Mouse (Mus musculus) bone marrow, adult 2 months (tissue): ENCODE data around the gene Hist2h3c1. TPM values are rescaled to one million over a fixed set of nuclear protein-coding genes. Genes with fewer than 3 reads are reported as not detected.
"Not testable (repeated sequence)": the region's sequence is repeated elsewhere in the genome, so short reads cannot be mapped to it uniquely, and the experiment has no call there.

Experiments used
- H3K27ac ChIP-seq: fragments of 200-500 bp; 2 replicates; pipeline ENCODE4 v1.5.1; 2012; ENCODE audit warnings: low read depth, mild to moderate bottlenecking, control low read depth, inconsistent platforms, low read length; ENCODE audit not compliant: control insufficient read depth, poor library complexity, insufficient read depth
- H3K4me1 ChIP-seq: fragments of 200-500 bp; 2 replicates; pipeline ENCODE4 v1.6.1; 2011; ENCODE audit warnings: low read length; ENCODE audit not compliant: control insufficient read depth, insufficient read depth
- H3K4me3 ChIP-seq: fragments of 200-500 bp; replicated peaks from 2 replicates; pipeline ENCODE3; 2011; ENCODE audit warnings: mild to moderate bottlenecking, low read depth, low read length, control low read depth; ENCODE audit not compliant: control insufficient read depth
- CTCF ChIP-seq: fragments of 200-500 bp; IDR thresholded peaks from 2 replicates; pipeline ENCODE4 v1.5.1; 2011; ENCODE audit warnings: low read length, control low read depth; ENCODE audit not compliant: control insufficient read depth, insufficient read depth
- POLR2A ChIP-seq: fragments of 200-500 bp; IDR thresholded peaks from 2 replicates; pipeline ENCODE4 v1.6.1; 2011; ENCODE audit warnings: low read depth, mild to moderate bottlenecking, control low read depth, low read length, borderline replicate concordance; ENCODE audit not compliant: control insufficient read depth
- WGBS: fragments of 180-500 bp; shearing (Covaris S2); methylation state at CpG from one replicate; pipeline ENCODE4 v1.1.7; 2018; 5-methylcytosine and 5-hydroxymethylcytosine counted together
- polyA plus RNA-seq: library from polyadenylated mRNA; stranded (reverse); fragments of >200 nt; gene quantifications from 2 replicates; pipeline ENCODE4 v1.2.4, GENCODE M21; 2011; ENCODE audit warnings: low replicate concordance; ENCODE audit not compliant: missing spikeins, insufficient read depth, insufficient read length

Gene Hist2h3c1
- polyA plus RNA-seq, result not detected in 2 replicates

- H3K4me3 ChIP-seq, result peak within 1 kb of the TSS; percentile 60
- H3K4me1 ChIP-seq, result not testable (repeated sequence)
- WGBS, result 0% methylated on average over 9 of the region's 47 CpGs
- peak within 1 kb of the TSS; percentile 88 for H3K27ac ChIP-seq
Observed at GRCm38 (mm10) chr3:96246427-96246856, at the start of gene Hist2h3c1. Gene Hist2h3c1, plus strand, starts transcription at chr3:96246685.

DNA sequence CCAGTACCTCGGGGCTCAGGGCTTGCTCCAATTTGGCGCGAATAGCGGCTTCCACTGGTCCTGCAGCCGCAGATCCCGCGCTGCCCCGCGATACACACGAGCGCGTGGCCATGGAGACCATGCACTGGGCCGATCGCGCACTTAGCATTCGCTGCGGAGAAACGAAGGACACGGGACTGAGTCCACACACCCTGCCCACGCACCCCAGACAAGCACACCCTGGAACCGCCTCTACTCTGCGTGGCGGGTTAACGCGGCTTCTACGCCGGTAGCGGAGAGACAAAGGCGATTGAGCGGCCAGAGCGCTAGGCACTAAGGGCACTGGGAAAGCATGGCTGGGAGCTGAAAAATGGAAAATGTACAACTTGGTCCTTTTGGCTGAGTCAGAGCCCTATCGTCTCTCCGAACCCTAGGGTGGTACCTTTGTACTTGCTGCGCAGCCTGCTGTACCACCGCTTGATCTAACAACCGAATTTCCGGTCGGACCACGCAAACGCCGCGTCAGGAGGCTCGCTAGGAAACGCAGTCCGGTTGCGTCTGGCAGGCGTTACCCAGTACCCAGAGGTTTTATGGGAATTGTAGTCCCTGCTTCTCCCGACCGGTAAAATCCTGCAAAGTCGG is 49.2 kb upstream of the Hist2h3c1 start:
- TF ChIP-seq POLR2A (peak; percentile 80), CTCF (no peak)
- Histone ChIP-seq H3K27ac (peak overlapping the region; percentile 74), H3K4me1 (peaks cover 4% of the 10 kb centered on the region), H3K4me3 (peak overlapping the region; percentile 90)
- under 1% methylated on average over 50 of the region's 50 CpGs for WGBS

DNA sequence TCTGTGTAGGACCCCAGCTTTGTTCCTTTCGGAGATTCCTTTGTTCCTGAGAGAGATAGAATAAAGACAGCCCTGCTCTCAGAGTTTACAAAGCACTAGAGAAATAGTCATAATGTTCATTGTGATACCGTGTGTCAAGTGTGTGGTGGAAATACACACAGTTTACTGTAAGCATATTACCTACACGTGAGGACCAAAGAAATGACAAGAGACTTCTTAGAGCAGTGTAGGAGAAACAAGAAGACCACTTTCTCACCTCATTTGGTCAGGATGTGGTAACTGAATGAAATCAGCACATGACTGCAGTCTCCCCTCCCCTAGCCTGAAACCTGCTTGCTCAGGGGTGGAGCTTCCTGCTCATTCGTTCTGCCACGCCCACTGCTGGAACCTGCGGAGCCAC is 48.3 kb upstream of the Hist2h3c1 start:
- Histone ChIP-seq H3K4me1 (peaks cover 4% of the 10 kb centered on the region), H3K27ac (no peak overlapping the region), H3K4me3 (no peak overlapping the region)
- under 1% methylated on average over 6 of the region's 6 CpGs for WGBS
- no peak for TF ChIP-seq CTCF
- TF ChIP-seq POLR2A, result no peak

DNA sequence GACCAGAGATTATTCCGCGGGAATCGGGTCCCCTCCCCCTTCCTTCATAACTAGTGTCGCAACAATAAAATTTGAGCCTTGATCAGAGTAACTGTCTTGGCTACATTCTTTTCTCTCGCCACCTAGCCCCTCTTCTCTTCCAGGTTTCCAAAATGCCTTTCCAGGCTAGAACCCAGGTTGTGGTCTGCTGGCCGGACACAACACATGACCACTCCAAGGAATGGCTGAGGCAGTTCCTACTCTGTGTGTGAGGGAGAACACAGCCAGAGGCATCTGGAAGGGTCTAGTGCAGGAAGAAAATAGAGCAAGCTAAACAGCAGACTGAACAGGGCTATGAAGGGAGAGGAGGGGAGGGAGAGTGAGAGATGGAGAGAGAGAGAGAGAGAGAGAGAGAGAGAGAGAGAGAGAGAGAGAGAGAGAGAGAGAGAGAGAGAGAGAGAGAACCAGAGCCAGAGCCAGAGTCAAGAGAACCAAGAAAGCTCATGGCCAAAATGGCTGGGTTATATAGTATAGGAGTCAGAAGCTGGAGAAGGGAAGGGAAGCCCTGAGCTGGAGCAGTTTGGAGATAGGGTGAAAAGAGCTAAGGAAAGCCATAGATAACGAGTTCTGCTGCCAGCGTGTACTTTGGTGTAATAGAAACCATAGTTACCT is 47.8 kb upstream of the Hist2h3c1 start:
- H3K4me1 ChIP-seq, H3K4me3 ChIP-seq, H3K27ac ChIP-seq: not testable (repeated sequence)
- WGBS, result 22% methylated on average over 8 of the region's 8 CpGs

- Histone ChIP-seq H3K27ac (no peak overlapping the region), H3K4me3 (no peak overlapping the region), H3K4me1 (peaks cover 4% of the 10 kb centered on the region)
- 53% methylated on average over 2 of the region's 2 CpGs for WGBS
- TF ChIP-seq CTCF (no peak), POLR2A (no peak)
Observed at GRCm38 (mm10) chr3:96199731-96200130, 46.8 kb upstream of the Hist2h3c1 start.

- TF ChIP-seq POLR2A (no peak), CTCF (no peak)
- H3K4me3 ChIP-seq, result no peak overlapping the region
- H3K4me1 ChIP-seq, result no peaks in the 10 kb centered on the region
- 65% methylated on average over 3 of the region's 3 CpGs for WGBS
- H3K27ac ChIP-seq, result no peak overlapping the region
Observed at GRCm38 (mm10) chr3:96207819-96208218, 38.7 kb upstream of the Hist2h3c1 start.

DNA sequence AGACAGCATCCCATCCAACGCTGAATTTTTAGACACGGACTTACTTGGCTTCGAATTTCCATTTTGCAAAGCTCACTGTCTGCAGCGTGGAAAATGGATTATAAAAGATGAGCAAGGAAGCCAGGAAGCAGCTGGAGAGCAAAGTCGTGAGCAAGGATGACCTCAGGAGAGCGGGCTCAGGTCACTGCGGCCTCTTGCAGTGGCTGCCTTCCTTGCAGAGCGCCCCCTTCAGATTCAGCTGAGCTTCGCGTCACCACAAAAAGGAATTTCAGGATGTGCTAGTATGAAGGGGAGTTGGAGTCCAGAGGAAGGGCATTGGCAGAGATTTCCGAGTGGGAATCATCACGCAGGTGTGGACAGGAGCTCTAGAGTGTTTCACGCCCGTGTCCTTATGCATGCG is 37.2 kb upstream of the Hist2h3c1 start:
- H3K4me1 ChIP-seq, result no peaks in the 10 kb centered on the region
- H3K4me3 ChIP-seq, result no peak overlapping the region
- peak; percentile 14; the same call in 1 of the 2 replicates for TF ChIP-seq CTCF
- no peak for TF ChIP-seq POLR2A
- WGBS, result 51% methylated on average over 15 of the region's 15 CpGs
- H3K27ac ChIP-seq, result no peak overlapping the region

DNA sequence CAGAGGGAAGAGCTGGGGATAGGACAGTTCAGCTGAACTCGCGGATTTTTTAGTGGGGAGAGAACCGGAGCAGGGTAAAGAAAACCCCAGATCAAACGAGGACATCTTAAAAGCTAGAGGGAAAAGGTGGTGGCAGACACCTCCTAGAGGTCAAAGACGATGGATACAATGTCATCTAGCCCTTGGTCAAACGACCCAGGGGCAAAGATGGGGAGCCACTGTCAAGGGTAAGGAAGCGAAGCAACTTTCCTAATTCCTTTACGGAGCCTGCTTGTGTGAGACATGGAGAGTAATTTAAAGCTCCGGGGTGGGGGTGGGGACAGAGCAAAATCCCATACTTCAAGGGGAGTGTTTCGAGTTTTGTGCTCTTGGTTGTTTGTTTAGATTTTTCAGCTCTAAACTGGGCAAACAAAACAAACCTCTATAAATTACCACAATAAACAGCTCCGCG is 27.3 kb upstream of the Hist2h3c1 start:
- 0% methylated on average over 12 of the region's 12 CpGs for WGBS
- TF ChIP-seq POLR2A (no peak), CTCF (peak; percentile 19; the same call in 1 of the 2 replicates)
- Histone ChIP-seq H3K4me1 (peaks cover 2% of the 10 kb centered on the region), H3K27ac (peak overlapping the region; percentile 98), H3K4me3 (peak overlapping the region; percentile 60)
